Mouse (Mus musculus) brain, embryonic 14.5 days (tissue): ENCODE measurements at regions not wholly inside any gene's neighbourhood (a gene's known extent, or its start where the extent isn't known, plus 50 kb on each side); places are given as distances from the start of the nearest gene placed in this dataset.

Source experiments
- CTCF ChIP-seq: fragments of 200-500 bp; IDR thresholded peaks from 2 replicates; pipeline ENCODE4 v1.5.1; 2012; ENCODE audit warnings: inconsistent platforms, mild to moderate bottlenecking, moderate library complexity, borderline replicate concordance; ENCODE audit not compliant: insufficient read depth, insufficient read length; ENCODE audit errors: extremely low read depth
- POLR2A ChIP-seq: fragments of 200-500 bp; IDR thresholded peaks from 2 replicates; pipeline ENCODE4 v1.6.1; 2012; ENCODE audit warnings: mild to moderate bottlenecking, inconsistent platforms, borderline replicate concordance; ENCODE audit not compliant: poor library complexity, insufficient read depth, insufficient read length, severe bottlenecking; ENCODE audit errors: extremely low read depth

DNA sequence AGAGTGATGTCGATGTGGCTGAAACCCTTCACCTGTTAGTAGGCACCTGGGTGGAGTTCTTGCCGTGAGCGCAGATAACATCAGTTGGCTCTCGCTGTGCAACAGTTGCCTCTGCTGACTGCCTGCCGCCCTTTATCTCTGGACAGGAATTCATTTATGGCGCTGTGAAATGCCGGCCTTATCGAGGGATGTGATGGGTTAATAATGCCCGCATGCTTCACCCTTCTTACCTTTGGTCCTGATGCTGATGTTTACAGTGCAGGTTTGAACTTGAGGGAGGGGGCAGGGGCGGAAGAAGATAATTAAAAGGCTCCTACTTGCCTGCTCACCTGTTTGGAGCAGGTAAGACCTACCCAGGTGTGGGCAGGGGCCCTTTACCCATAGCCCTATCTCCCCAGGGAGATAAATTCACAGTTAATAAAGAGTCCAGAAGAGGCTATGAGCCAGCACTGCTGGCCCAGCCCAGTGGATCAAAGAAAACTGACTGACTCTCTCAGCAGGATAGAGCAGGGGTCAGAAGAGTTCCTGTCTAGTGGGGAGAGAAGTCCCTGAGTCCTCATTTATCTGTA is 509.4 kb downstream of the Med13l start:
- TF ChIP-seq CTCF (no peak), POLR2A (no peak)
